Mouse (Mus musculus) heart, embryonic 16.5 days (tissue): ENCODE data around the gene Pigs. TPM values are rescaled to one million over a fixed set of nuclear protein-coding genes. Genes with fewer than 3 reads are reported as not detected.

Experiments used
- ATAC-seq: fragments of 200-750 bp; cut with Nextera tagmentation; replicated peaks from 2 replicates; pipeline ENCODE4 v1.8.0; 2017; ENCODE audit warnings: moderate number of reproducible peaks; ENCODE audit not compliant: insufficient read depth, low FRiP score; ENCODE audit errors: extremely low read depth
- H3K27ac ChIP-seq: fragments of 300-500 bp; sonication (generic); 2 replicates; pipeline ENCODE4 v1.5.1; 2014; ENCODE audit warnings: mild to moderate bottlenecking, low read length, control low read depth, moderate library complexity
- H3K27me3 ChIP-seq: fragments of 300-500 bp; sonication (generic); 2 replicates; pipeline ENCODE4 v1.6.1; 2014; ENCODE audit warnings: low read length, mixed read lengths; ENCODE audit not compliant: control insufficient read depth, insufficient read depth
- H3K36me3 ChIP-seq: fragments of 300-500 bp; sonication (generic); 2 replicates; pipeline ENCODE4 v1.6.1; 2014; ENCODE audit not compliant: control insufficient read depth, insufficient read depth
- H3K4me1 ChIP-seq: fragments of 300-500 bp; sonication (generic); 2 replicates; pipeline ENCODE4 v1.6.1; 2014; ENCODE audit warnings: low read length, mixed read lengths; ENCODE audit not compliant: control insufficient read depth, insufficient read depth
- H3K4me2 ChIP-seq: fragments of 300-500 bp; sonication (generic); 2 replicates; pipeline ENCODE4 v1.6.1; 2014; ENCODE audit warnings: low read depth, mild to moderate bottlenecking, control low read depth, low read length
- H3K4me3 ChIP-seq: fragments of 300-500 bp; sonication (generic); 2 replicates; pipeline ENCODE4 v1.5.1; 2014; ENCODE audit warnings: mild to moderate bottlenecking, control low read depth, low read length
- H3K9ac ChIP-seq: fragments of 300-500 bp; sonication (generic); 2 replicates; pipeline ENCODE4 v1.6.1; 2014; ENCODE audit warnings: low read length, control low read depth
- H3K9me3 ChIP-seq: fragments of 300-500 bp; sonication (generic); replicated peaks from 2 replicates; pipeline ENCODE4 v1.6.1; 2016; ENCODE audit warnings: low read length; ENCODE audit not compliant: control insufficient read depth
- WGBS: fragments of 180-500 bp; shearing (Covaris S2); extraction: QIAGEN DNeasy Blood & Tissue Kit; methylation state at CpG from one replicate; pipeline ENCODE4 v1.1.7; 2014; 5-methylcytosine and 5-hydroxymethylcytosine counted together
- polyA plus RNA-seq: library from polyadenylated mRNA; unstranded; fragments of >200 nt; fragmentation: Nextera tagmentation; extraction: Ambion mirVana; gene quantifications from 2 replicates; pipeline ENCODE4 v1.2.1, GENCODE M21; 2015

The Pigs gene
- polyA plus RNA-seq, 1 experiment from 2014 or later, result 52.3 TPM

GRCm38 (mm10) chr11:78354905-78355304 lies 26.7 kb downstream of the Pigs start:
- Histone ChIP-seq H3K9ac (no peak overlapping the region), H3K4me2 (no peak overlapping the region), H3K4me3 (no peak overlapping the region), H3K27me3 (no peaks in the 10 kb centered on the region), H3K27ac (no peak overlapping the region), H3K36me3 (no peaks in the 10 kb centered on the region), H3K9me3 (no peaks in the 10 kb centered on the region), H3K4me1 (peaks cover 2% of the 10 kb centered on the region)
- 54% methylated on average over 6 of the region's 6 CpGs for WGBS
- ATAC-seq, result no peak

- H3K27ac ChIP-seq, result no peak overlapping the region
- H3K4me3 ChIP-seq, result no peak overlapping the region
- no peak overlapping the region for H3K4me2 ChIP-seq
- no peaks in the 10 kb centered on the region for H3K4me1 ChIP-seq
- no peak overlapping the region for H3K9ac ChIP-seq
- 38% methylated on average over 4 of the region's 4 CpGs for WGBS
- H3K9me3 ChIP-seq, result no peaks in the 10 kb centered on the region
- ATAC-seq, result no peak
- no peaks in the 10 kb centered on the region for H3K36me3 ChIP-seq
- H3K27me3 ChIP-seq, result no peaks in the 10 kb centered on the region
Observed at GRCm38 (mm10) chr11:78355471-78356238, 27.4 kb downstream of the Pigs start.

- WGBS, result 19% methylated on average over 22 of the region's 22 CpGs
- no peak overlapping the region for H3K27ac ChIP-seq
- no peak overlapping the region for H3K4me2 ChIP-seq
- H3K36me3 ChIP-seq, result no peaks in the 10 kb centered on the region
- H3K9me3 ChIP-seq, result no peaks in the 10 kb centered on the region
- no peak for ATAC-seq
- no peak overlapping the region for H3K4me3 ChIP-seq
- no peaks in the 10 kb centered on the region for H3K4me1 ChIP-seq
- no peak overlapping the region for H3K9ac ChIP-seq
- H3K27me3 ChIP-seq, result no peaks in the 10 kb centered on the region
Observed at GRCm38 (mm10) chr11:78358330-78359007, 30.3 kb downstream of the Pigs start.

- no peaks in the 10 kb centered on the region for H3K4me1 ChIP-seq
- no peaks in the 10 kb centered on the region for H3K9me3 ChIP-seq
- no peak overlapping the region for H3K27ac ChIP-seq
- WGBS, result 8% methylated on average over 13 of the region's 13 CpGs
- ATAC-seq, result peak; percentile 71
- H3K36me3 ChIP-seq, result no peaks in the 10 kb centered on the region
- peak overlapping the region; percentile 74 for H3K4me2 ChIP-seq
- no peaks in the 10 kb centered on the region for H3K27me3 ChIP-seq
- H3K4me3 ChIP-seq, result peak overlapping the region; percentile 50
- 0 out of 2 replicates have a peak overlapping the region, but pooled peaks have one; percentile 14 for H3K9ac ChIP-seq
Observed at GRCm38 (mm10) chr11:78360125-78360788, 32.0 kb downstream of the Pigs start.

- Histone ChIP-seq H3K36me3 (no peaks in the 10 kb centered on the region), H3K27me3 (no peaks in the 10 kb centered on the region), H3K9ac (no peak overlapping the region), H3K4me2 (no peak overlapping the region), H3K4me3 (no peak overlapping the region), H3K27ac (no peak overlapping the region), H3K4me1 (no peaks in the 10 kb centered on the region), H3K9me3 (no peaks in the 10 kb centered on the region)
- WGBS, result 66% methylated on average over 2 of the region's 2 CpGs
- no peak for ATAC-seq
Observed at GRCm38 (mm10) chr11:78360789-78361131, 32.5 kb downstream of the Pigs start.

- H3K36me3 ChIP-seq, result no peaks in the 10 kb centered on the region
- H3K4me1 ChIP-seq, result no peaks in the 10 kb centered on the region
- H3K4me2 ChIP-seq, result no peak overlapping the region
- H3K27ac ChIP-seq, result no peak overlapping the region
- no peaks in the 10 kb centered on the region for H3K27me3 ChIP-seq
- no peak overlapping the region for H3K9ac ChIP-seq
- ATAC-seq, result no peak
- H3K4me3 ChIP-seq, result no peak overlapping the region
- H3K9me3 ChIP-seq, result no peaks in the 10 kb centered on the region
- 70% methylated on average over 13 of the region's 13 CpGs for WGBS
Observed at GRCm38 (mm10) chr11:78363309-78364007, 35.2 kb downstream of the Pigs start.

- H3K27me3 ChIP-seq, result no peaks in the 10 kb centered on the region
- no peak overlapping the region for H3K27ac ChIP-seq
- H3K9me3 ChIP-seq, result no peaks in the 10 kb centered on the region
- WGBS, result 47% methylated on average over 8 of the region's 8 CpGs
- no peak overlapping the region for H3K4me3 ChIP-seq
- H3K36me3 ChIP-seq, result no peaks in the 10 kb centered on the region
- H3K4me1 ChIP-seq, result no peaks in the 10 kb centered on the region
- ATAC-seq, result no peak
- no peak overlapping the region for H3K4me2 ChIP-seq
- no peak overlapping the region for H3K9ac ChIP-seq
Observed at GRCm38 (mm10) chr11:78364103-78364502, 35.9 kb downstream of the Pigs start.

- Histone ChIP-seq H3K4me2 (no peak overlapping the region), H3K4me1 (no peaks in the 10 kb centered on the region)
Observed at GRCm38 (mm10) chr11:78367456-78368225, 39.4 kb downstream of the Pigs start.

More at GRCm38 (mm10) chr11:78367456-78368225, 39.4 kb downstream of the Pigs start:
- H3K9ac ChIP-seq, result no peak overlapping the region
- 84% methylated on average over 15 of the region's 15 CpGs for WGBS
- no peaks in the 10 kb centered on the region for H3K36me3 ChIP-seq
- no peak for ATAC-seq
- H3K27me3 ChIP-seq, result no peaks in the 10 kb centered on the region
- no peak overlapping the region for H3K4me3 ChIP-seq
- no peak overlapping the region for H3K27ac ChIP-seq
- no peaks in the 10 kb centered on the region for H3K9me3 ChIP-seq
